Mouse (Mus musculus): ENCODE results near the gene Adamts7. TPM values are rescaled to one million over a fixed set of nuclear protein-coding genes. Genes with fewer than 3 reads are reported as not detected.
A peak's percentile ranks its signal among the peaks of the same experiment; 100 is the strongest.

Adamts7 gene
- polyA plus RNA-seq, 1 experiment from 2014 or later: 4.9 TPM

DNA sequence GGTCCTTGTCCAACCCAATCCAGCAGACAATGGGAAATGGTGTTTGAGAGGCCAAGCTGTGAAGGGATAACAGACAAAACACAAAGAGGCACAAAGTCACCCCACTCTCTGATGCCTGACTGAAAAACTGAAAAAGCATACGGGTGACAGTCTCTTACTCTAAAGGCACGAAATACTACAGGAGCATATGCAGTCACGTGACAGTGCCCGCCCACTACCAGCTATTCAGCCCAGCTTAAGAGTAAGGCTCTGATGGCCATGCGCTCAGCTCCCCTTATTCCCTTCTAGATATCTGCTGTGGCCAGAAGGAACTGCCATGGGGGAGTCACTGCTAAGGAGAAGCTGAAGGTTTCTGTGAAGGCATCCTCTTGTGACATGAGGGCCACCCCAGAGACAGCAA is 82.9 kb downstream of the Adamts7 start:
- Histone ChIP-seq H3K4me3 (ENCODE audit: low read depth, low read length) (no peak overlapping the region), H3K9me3 (replicated peaks; ENCODE audit: control insufficient read depth, low read length) (no peaks in the 10 kb centered on the region), H3K36me3 (ENCODE audit: control insufficient read depth, insufficient read depth, low read length) (no peaks in the 10 kb centered on the region), H3K27me3 (ENCODE audit: control insufficient read depth, insufficient read depth, low read length) (no peaks in the 10 kb centered on the region), H3K4me1 (ENCODE audit: control insufficient read depth, insufficient read depth, low read length) (peaks cover 35% of the 10 kb centered on the region), H3K9ac (ENCODE audit: low read depth, low read length) (no peak overlapping the region), H3K27ac (ENCODE audit: low read depth, low read length) (no peak overlapping the region), H3K4me2 (no peak overlapping the region)
- WGBS (ENCODE audit: insufficient replicate concordance): 91% methylated on average over 5 of the region's 5 CpGs
- no peak for ATAC-seq (replicated peaks; ENCODE audit: insufficient number of reproducible peaks, low FRiP score, low TSS enrichment)

DNA sequence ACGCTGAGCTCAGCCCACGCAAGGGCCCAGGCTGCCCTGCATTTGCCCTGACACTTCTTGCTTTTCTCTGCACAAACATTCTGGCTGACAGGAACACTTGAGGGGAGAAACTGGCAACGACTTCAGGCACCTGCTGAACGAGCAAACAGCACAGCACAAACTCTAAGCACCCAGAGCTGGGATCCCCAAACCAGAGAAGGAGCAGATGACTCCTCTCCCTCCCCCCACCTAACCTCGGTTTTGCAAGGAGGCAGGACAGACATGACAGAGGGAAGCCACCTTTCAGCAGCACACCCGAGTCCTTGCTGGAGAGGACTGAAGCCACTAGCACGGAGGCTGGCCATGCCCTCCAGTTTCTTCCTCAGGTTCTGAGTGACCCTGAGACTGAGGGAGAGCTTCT is 84.4 kb downstream of the Adamts7 start:
- Histone ChIP-seq H3K4me1 (ENCODE audit: control insufficient read depth, insufficient read depth, low read length) (peaks cover 39% of the 10 kb centered on the region), H3K4me2 (0 out of 2 replicates have a peak overlapping the region, but pooled peaks have one; percentile 22), H3K36me3 (ENCODE audit: control insufficient read depth, insufficient read depth, low read length) (no peaks in the 10 kb centered on the region), H3K9me3 (replicated peaks; ENCODE audit: control insufficient read depth, low read length) (no peaks in the 10 kb centered on the region), H3K4me3 (ENCODE audit: low read depth, low read length) (no peak overlapping the region), H3K27me3 (ENCODE audit: control insufficient read depth, insufficient read depth, low read length) (no peaks in the 10 kb centered on the region), H3K9ac (ENCODE audit: low read depth, low read length) (0 out of 2 replicates have a peak overlapping the region, but pooled peaks have one; percentile 22), H3K27ac (ENCODE audit: low read depth, low read length) (peak overlapping the region; percentile 59; the same call in 1 of the 2 replicates)
- 50% methylated on average over 7 of the region's 7 CpGs for WGBS (ENCODE audit: insufficient replicate concordance)
- no peak for ATAC-seq (replicated peaks; ENCODE audit: insufficient number of reproducible peaks, low FRiP score, low TSS enrichment)

DNA sequence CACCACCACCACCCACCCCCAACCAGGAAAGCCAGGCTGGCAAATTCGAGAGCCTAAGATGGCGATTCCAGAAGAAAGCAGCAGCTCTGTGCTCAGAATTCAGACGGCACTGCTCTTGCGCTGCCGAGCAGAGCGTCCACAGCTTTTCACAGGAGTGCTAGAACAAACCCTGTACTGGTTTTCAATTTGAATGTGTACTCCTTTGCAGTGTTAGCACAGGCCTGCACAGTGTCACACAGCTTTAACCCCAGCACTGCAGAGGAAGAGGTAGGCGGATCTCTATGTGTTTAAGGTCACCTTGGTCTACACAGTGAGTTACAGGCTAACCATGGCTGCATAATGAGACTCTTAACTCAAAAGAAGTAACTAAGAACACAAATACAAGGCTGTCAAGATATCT is 85.5 kb downstream of the Adamts7 start:
- no peaks in the 10 kb centered on the region for H3K27me3 ChIP-seq (ENCODE audit: control insufficient read depth, insufficient read depth, low read length)
- H3K27ac ChIP-seq (ENCODE audit: low read depth, low read length): peak overlapping the region; percentile 62; the same call in 1 of the 2 replicates
- ATAC-seq (replicated peaks; ENCODE audit: insufficient number of reproducible peaks, low FRiP score, low TSS enrichment): no peak
- WGBS (ENCODE audit: insufficient replicate concordance): 72% methylated on average over 7 of the region's 7 CpGs
- peak overlapping the region; percentile 46; the same call in 1 of the 2 replicates for H3K9ac ChIP-seq (ENCODE audit: low read depth, low read length)
- no peaks in the 10 kb centered on the region for H3K36me3 ChIP-seq (ENCODE audit: control insufficient read depth, insufficient read depth, low read length)
- no peak overlapping the region for H3K4me2 ChIP-seq
- H3K4me1 ChIP-seq (ENCODE audit: control insufficient read depth, insufficient read depth, low read length): peaks cover 33% of the 10 kb centered on the region
- H3K9me3 ChIP-seq (replicated peaks; ENCODE audit: control insufficient read depth, low read length): no peaks in the 10 kb centered on the region
- H3K4me3 ChIP-seq (ENCODE audit: low read depth, low read length): no peak overlapping the region

DNA sequence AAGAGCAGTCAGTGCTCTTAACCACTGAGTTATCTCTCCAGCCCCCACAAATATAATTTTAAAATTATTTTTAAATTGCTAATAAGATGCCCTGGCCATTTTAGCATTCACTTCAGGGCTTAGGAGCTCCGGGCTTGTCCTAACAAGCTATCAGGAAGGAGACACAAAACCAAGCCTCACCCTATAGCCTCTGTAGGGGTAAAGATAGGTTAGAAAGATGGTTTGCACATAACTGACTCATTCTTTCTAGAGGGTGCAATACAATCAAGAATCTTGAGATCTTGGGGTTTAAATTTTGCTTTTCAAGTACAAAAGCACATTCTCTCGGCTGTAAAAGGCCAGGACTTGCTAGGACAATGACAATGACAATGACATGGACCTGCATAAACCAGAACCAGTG is 86.2 kb downstream of the Adamts7 start:
- WGBS (ENCODE audit: insufficient replicate concordance): 75% methylated on average over 2 of the region's 2 CpGs
- H3K36me3 ChIP-seq (ENCODE audit: control insufficient read depth, insufficient read depth, low read length): no peaks in the 10 kb centered on the region
- peak overlapping the region; percentile 90; the same call in 1 of the 2 replicates for H3K27ac ChIP-seq (ENCODE audit: low read depth, low read length)
- no peaks in the 10 kb centered on the region for H3K27me3 ChIP-seq (ENCODE audit: control insufficient read depth, insufficient read depth, low read length)
- H3K4me3 ChIP-seq (ENCODE audit: low read depth, low read length): no peak overlapping the region
- H3K9me3 ChIP-seq (replicated peaks; ENCODE audit: control insufficient read depth, low read length): no peaks in the 10 kb centered on the region
- ATAC-seq (replicated peaks; ENCODE audit: insufficient number of reproducible peaks, low FRiP score, low TSS enrichment): no peak
- H3K9ac ChIP-seq (ENCODE audit: low read depth, low read length): no peak overlapping the region
- peaks cover 33% of the 10 kb centered on the region for H3K4me1 ChIP-seq (ENCODE audit: control insufficient read depth, insufficient read depth, low read length)
- H3K4me2 ChIP-seq: no peak overlapping the region

DNA sequence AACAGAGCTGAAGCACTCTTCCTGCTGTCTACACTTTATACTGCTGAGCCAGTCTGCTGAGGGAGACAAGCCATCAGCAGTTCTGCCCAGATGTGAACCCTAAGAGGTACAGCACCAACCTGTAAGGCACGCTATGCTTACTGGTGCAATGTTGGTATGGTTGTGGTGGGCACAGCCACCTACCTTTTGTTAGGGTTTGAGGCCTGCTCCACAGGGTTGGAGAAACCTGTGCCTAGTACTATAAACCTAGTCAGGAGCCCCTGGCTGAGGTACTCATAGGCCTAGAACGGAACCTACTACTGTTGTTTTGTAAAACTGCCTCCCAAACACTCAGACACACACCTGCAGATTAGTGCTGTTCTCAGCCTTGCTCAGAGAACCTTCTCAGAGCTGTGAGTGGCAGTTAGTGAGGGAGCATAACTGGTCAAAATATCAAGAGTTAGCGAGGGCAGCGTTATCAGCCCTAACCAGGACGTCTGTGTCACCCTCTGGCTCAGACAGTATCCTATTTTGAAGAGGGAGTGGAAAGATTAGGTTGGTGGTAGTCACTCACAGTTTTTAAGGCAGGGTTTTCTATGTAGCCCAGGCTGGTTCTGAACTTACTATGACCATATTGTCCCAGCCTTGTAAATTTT is 87.4 kb downstream of the Adamts7 start:
- H3K27ac ChIP-seq (ENCODE audit: low read depth, low read length): peak overlapping the region; percentile 90
- H3K4me3 ChIP-seq (ENCODE audit: low read depth, low read length): no peak overlapping the region

DNA sequence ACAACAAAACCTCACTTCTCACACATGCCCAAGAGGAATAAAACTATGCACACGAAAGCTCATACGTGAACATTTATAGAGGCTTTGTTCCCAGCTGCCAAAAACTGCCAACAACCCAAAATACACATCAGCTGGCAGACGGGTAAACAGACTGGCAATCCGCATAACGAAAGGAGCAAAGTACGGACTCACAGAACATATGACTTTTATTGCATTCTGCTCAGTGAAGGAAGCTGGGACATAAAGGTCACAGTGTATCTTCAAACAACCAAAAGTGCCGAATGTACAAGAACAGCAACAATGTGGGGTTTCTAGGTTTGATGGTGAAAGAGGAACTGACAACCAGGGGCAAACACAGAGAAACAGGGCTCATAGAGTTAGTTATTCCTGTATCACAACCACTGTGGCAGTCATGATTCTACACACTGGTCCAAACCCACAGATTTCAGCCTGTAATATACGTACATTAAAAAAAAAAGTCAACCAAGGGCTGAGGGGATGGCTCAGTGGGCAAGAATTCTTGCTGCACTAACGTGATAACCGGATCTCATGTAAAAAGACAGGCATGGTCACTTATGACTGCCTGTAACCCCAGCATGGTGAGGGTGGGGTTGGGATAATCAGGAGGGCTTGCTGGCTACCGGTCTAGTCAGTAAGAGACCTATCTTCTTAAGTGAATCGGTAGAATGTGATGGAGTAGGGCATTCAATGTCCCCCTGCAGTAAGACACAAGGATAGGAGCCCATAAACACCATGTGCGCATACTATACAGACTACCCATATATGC is 88.3 kb downstream of the Adamts7 start:
- Histone ChIP-seq H3K4me1 (ENCODE audit: control insufficient read depth, insufficient read depth, low read length) (peaks cover 31% of the 10 kb centered on the region), H3K4me3 (ENCODE audit: low read depth, low read length) (no peak overlapping the region), H3K27ac (ENCODE audit: low read depth, low read length) (peak overlapping the region; percentile 90), H3K4me2 (no peak overlapping the region), H3K27me3 (ENCODE audit: control insufficient read depth, insufficient read depth, low read length) (no peaks in the 10 kb centered on the region), H3K9me3 (replicated peaks; ENCODE audit: control insufficient read depth, low read length) (no peaks in the 10 kb centered on the region), H3K36me3 (ENCODE audit: control insufficient read depth, insufficient read depth, low read length) (no peaks in the 10 kb centered on the region), H3K9ac (ENCODE audit: low read depth, low read length) (no peak overlapping the region)
- WGBS (ENCODE audit: insufficient replicate concordance): 82% methylated on average over 13 of the region's 13 CpGs
- ATAC-seq (replicated peaks; ENCODE audit: insufficient number of reproducible peaks, low FRiP score, low TSS enrichment): no peak

More for the DNA sequence above, 87.4 kb downstream of the Adamts7 start:
- H3K4me1 ChIP-seq (ENCODE audit: control insufficient read depth, insufficient read depth, low read length): peaks cover 32% of the 10 kb centered on the region
- H3K4me2 ChIP-seq: peak overlapping the region; percentile 24; the same call in 1 of the 2 replicates
- peak; percentile 83 for ATAC-seq (replicated peaks; ENCODE audit: insufficient number of reproducible peaks, low FRiP score, low TSS enrichment)
- H3K9ac ChIP-seq (ENCODE audit: low read depth, low read length): peak overlapping the region; percentile 52; the same call in 1 of the 2 replicates
- H3K9me3 ChIP-seq (replicated peaks; ENCODE audit: control insufficient read depth, low read length): no peaks in the 10 kb centered on the region
- no peaks in the 10 kb centered on the region for H3K27me3 ChIP-seq (ENCODE audit: control insufficient read depth, insufficient read depth, low read length)
- 48% methylated on average over 5 of the region's 5 CpGs for WGBS (ENCODE audit: insufficient replicate concordance)
- H3K36me3 ChIP-seq (ENCODE audit: control insufficient read depth, insufficient read depth, low read length): no peaks in the 10 kb centered on the region

DNA sequence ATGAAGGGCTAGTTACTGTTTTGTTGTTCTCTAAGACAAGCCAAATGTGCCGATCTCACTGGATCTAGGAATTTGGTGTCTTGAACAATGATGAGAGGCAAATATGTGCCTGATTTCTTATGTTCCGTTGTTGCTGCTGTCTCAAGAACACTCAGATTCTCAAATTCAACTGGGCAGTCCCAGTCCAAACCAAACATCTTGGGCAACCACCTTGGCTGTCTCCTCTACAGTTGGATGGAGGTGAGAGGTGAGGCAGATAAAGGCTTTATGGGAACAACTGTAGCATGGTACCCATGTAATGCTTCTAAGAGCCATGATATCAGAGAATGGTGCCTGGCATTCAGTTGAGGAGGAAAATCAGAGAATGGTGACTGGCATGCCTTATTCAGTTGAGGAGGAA is 90.3 kb downstream of the Adamts7 start:
- Histone ChIP-seq H3K9me3 (replicated peaks; ENCODE audit: control insufficient read depth, low read length) (no peaks in the 10 kb centered on the region), H3K27ac (ENCODE audit: low read depth, low read length) (no peak overlapping the region), H3K36me3 (ENCODE audit: control insufficient read depth, insufficient read depth, low read length) (no peaks in the 10 kb centered on the region), H3K4me1 (ENCODE audit: control insufficient read depth, insufficient read depth, low read length) (peaks cover 37% of the 10 kb centered on the region), H3K9ac (ENCODE audit: low read depth, low read length) (no peak overlapping the region), H3K27me3 (ENCODE audit: control insufficient read depth, insufficient read depth, low read length) (no peaks in the 10 kb centered on the region), H3K4me2 (no peak overlapping the region), H3K4me3 (ENCODE audit: low read depth, low read length) (no peak overlapping the region)
- no peak for ATAC-seq (replicated peaks; ENCODE audit: insufficient number of reproducible peaks, low FRiP score, low TSS enrichment)
- 92% methylated on average over 2 of the region's 2 CpGs for WGBS (ENCODE audit: insufficient replicate concordance)

DNA sequence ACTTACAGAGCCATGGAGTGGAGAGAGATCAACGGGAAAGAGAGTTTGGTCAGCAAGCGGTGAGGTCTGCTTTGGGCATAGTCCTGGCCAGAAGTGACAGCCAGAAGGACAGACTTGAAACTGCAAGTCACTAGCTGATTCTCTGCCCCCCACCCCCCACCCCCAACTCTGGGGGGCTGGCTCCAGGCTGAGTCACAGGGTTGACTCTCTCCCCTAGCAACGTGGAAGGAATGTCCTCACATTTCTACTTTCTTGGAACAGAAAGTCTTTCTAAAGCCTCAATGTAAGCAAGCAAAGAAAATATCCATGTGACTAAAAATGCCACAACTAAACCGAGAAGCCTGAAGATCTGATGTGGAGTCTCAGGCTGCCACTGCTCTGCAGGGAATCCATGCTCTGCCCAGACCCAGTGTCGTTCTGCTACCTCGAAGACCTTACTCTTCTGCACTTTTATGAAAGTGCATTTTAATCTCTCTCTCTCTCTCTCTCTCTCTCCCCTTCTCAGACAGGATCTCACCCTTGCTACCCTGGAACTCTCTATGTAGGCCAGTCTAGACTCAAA is 93.1 kb downstream of the Adamts7 start:
- WGBS (ENCODE audit: insufficient replicate concordance): 38% methylated on average over 6 of the region's 6 CpGs
- H3K27ac ChIP-seq (ENCODE audit: low read depth, low read length): no peak overlapping the region

More for the DNA sequence above, 93.1 kb downstream of the Adamts7 start:
- no peak overlapping the region for H3K4me3 ChIP-seq (ENCODE audit: low read depth, low read length)
- no peaks in the 10 kb centered on the region for H3K27me3 ChIP-seq (ENCODE audit: control insufficient read depth, insufficient read depth, low read length)
- no peak overlapping the region; the same call in 1 of the 2 replicates for H3K4me2 ChIP-seq
- H3K36me3 ChIP-seq (ENCODE audit: control insufficient read depth, insufficient read depth, low read length): no peaks in the 10 kb centered on the region
- H3K9ac ChIP-seq (ENCODE audit: low read depth, low read length): no peak overlapping the region
- H3K9me3 ChIP-seq (replicated peaks; ENCODE audit: control insufficient read depth, low read length): no peaks in the 10 kb centered on the region
- ATAC-seq (replicated peaks; ENCODE audit: insufficient number of reproducible peaks, low FRiP score, low TSS enrichment): no peak
- peaks cover 40% of the 10 kb centered on the region for H3K4me1 ChIP-seq (ENCODE audit: control insufficient read depth, insufficient read depth, low read length)
